Mouse (Mus musculus): ENCODE measurements around the gene App.

The App gene

GRCm38 (mm10) chr16:85173373-85174081 lies at the start of gene App:
Gene App, minus strand, starts transcription at chr16:85173766.
- DNase-seq, result peak; percentile 83

GRCm38 (mm10) chr16:85215846-85216245 lies 42.3 kb upstream of the App start:
- DNase-seq, result no peak

- DNase-seq, result no peak
These were observed 41.6 kb upstream of the App start for GRCm38 (mm10) chr16:85215173-85215572.

GRCm38 (mm10) chr16:85195622-85196021 lies 22.1 kb upstream of the App start:
- DNase-seq, result no peak

GRCm38 (mm10) chr16:85195167-85195566 lies 21.6 kb upstream of the App start:
- no peak for DNase-seq

- no peak for DNase-seq
These were observed 7.9 kb upstream of the App start for GRCm38 (mm10) chr16:85181502-85181901.

GRCm38 (mm10) chr16:85180710-85181109 lies 7.1 kb upstream of the App start:
- DNase-seq, result no peak

- DNase-seq, result no peak
These were observed 3.1 kb upstream of the App start for GRCm38 (mm10) chr16:85176666-85177065.

GRCm38 (mm10) chr16:85172571-85173372 lies 794 bp downstream of the App start:
- DNase-seq, result peak; percentile 42

GRCm38 (mm10) chr16:85171976-85172570 lies 1.5 kb downstream of the App start:
- DNase-seq, result peak; percentile 10

- DNase-seq, result no peak
These were observed 2.6 kb downstream of the App start for GRCm38 (mm10) chr16:85170826-85171510.

GRCm38 (mm10) chr16:85168821-85169220 lies 4.7 kb downstream of the App start:
- peak; percentile 26 for DNase-seq

GRCm38 (mm10) chr16:85166205-85166604 lies 7.4 kb downstream of the App start:
- DNase-seq, result no peak

- DNase-seq, result no peak
These were observed 7.9 kb downstream of the App start for GRCm38 (mm10) chr16:85165631-85166030.

GRCm38 (mm10) chr16:85165177-85165576 lies 8.4 kb downstream of the App start:
- no peak for DNase-seq

GRCm38 (mm10) chr16:85162779-85163178 lies 10.8 kb downstream of the App start:
- DNase-seq, result no peak

- no peak for DNase-seq
These were observed 13.4 kb downstream of the App start for GRCm38 (mm10) chr16:85160140-85160539.

- no peak for DNase-seq
These were observed 15.6 kb downstream of the App start for GRCm38 (mm10) chr16:85157796-85158546.

GRCm38 (mm10) chr16:85157156-85157555 lies 16.4 kb downstream of the App start:
- DNase-seq, result no peak

- no peak for DNase-seq
These were observed 17.7 kb downstream of the App start for GRCm38 (mm10) chr16:85155836-85156235.

- no peak for DNase-seq
These were observed 21.1 kb downstream of the App start for GRCm38 (mm10) chr16:85152457-85152856.

- no peak for DNase-seq
These were observed 21.9 kb downstream of the App start for GRCm38 (mm10) chr16:85151681-85152080.

Measured in liver (tissue).